Mouse (Mus musculus): ENCODE measurements around the gene Ttll9. TPM values are rescaled to one million over a fixed set of nuclear protein-coding genes. Genes with fewer than 3 reads are reported as not detected.

The Ttll9 gene
- total RNA-seq (2021) = not detected
- long read RNA-seq, experiment 1 = 0 reads
- long read RNA-seq, experiment 2 = 0 reads

GRCm38 (mm10) chr2:152962091-152962793 is at the start of gene Ttll9:
Gene Ttll9, plus strand, starts transcription at chr2:152962485.
- DNase-seq = peak; percentile 56

DNA sequence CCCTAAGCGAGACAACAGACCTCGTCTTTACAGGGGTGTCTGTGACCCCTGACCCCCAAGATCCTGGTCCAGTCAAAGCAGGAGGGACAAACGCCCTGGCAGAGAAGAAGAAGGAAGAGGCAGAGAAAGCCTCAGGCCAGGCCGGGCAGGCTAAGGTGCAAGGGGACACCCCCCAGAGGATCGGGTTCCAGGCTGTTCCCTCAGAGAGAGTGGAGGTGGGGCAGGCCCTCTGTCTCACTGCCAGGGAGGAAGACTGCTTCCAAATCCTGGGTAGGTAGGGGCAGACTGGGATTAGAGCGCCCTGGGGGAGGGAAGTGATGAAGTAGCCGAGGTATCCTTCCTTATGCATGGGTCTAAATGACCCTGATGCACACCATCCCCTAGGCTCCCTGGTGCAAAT is 48.8 kb upstream of the Ttll9 start:
- peak; percentile 81 for DNase-seq

DNA sequence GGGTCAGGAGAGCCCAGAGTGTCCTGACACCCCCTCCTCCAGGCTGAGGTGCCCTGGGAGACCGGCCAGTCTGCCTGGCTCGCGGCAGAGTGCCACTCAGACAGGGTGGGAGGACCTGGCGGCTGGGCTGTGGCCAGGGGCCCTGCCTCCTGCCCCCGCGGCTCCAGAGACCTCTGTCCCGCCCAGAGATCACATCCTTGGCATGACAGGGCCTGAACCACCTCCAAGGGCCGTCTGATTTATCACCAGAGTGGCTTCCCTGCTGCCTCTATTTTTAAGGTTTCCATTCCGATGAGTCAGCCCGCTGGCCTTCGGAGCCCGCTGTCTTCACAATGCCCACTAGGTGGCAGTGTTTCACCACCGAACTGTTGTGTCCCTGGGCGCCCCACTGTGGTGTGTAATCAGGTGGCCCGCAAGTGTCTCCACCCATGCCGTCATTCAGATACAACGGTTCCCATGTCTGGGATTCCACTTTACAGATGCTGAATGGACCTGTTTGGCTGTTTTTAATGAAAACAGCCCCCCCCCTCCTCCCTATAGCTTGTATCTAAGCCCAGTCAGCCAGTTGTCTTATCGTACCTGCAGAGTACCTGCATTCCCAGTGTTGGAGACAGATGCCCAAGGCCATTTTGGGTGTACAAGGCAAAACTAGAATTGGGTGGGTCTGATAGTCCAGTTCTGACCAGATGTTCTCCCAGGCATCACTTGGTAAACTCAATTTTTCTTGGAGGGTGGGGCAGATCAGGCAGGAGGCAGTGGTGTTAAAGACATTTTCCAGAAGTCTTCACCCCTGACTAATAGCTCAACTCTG is 47.8 kb upstream of the Ttll9 start:
- DNase-seq = peak; percentile 93

- DNase-seq = no peak
Observed at GRCm38 (mm10) chr2:152915453-152915852, 46.8 kb upstream of the Ttll9 start.

GRCm38 (mm10) chr2:152916111-152916510 is 46.2 kb upstream of the Ttll9 start:
- no peak for DNase-seq

GRCm38 (mm10) chr2:152917671-152918070 is 44.6 kb upstream of the Ttll9 start:
- no peak for DNase-seq

GRCm38 (mm10) chr2:152922376-152922775 is 39.9 kb upstream of the Ttll9 start:
- DNase-seq = peak; percentile 33

DNA sequence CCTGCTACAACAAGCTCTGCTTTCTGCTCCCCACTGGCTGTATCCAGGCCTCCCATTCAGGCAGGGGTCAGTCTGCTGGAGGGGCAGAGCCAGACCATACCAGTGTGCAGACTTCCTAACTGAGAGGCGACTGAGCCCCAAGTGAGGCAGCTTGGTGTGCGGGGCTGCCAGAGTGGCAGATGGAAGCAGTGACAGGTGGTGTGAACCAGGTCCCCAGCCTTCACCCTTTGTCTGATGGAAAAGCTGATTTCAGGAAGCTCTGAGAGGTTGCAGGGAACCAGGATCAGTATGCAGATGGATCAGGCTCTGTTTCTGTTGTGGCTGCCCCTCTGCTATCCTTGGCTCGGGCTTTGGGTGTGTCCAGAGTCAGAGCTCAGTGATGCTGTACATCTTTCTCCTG is 38.7 kb upstream of the Ttll9 start:
- no peak for DNase-seq

- DNase-seq = no peak
Observed at GRCm38 (mm10) chr2:152924128-152924527, 38.2 kb upstream of the Ttll9 start.

DNA sequence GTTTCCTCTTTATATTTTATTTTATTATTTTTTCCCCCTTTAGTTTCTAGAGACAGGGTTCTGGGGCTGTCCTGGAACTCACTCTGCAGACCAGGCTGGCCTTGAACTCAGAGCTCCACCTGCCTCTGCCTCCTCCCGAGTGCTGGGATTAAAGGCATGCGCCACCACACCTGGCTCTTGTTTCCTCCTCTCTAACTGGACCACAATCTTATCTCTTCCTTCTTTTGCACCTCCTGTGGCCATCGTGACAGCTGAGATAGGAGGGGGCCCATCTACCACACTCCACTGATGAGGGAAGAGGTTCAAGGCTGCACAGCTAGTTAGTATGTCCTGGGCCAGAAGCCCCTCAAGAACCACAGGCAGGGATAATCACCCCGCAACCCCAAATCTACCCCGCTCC is 37.7 kb upstream of the Ttll9 start:
- DNase-seq = no peak

DNA sequence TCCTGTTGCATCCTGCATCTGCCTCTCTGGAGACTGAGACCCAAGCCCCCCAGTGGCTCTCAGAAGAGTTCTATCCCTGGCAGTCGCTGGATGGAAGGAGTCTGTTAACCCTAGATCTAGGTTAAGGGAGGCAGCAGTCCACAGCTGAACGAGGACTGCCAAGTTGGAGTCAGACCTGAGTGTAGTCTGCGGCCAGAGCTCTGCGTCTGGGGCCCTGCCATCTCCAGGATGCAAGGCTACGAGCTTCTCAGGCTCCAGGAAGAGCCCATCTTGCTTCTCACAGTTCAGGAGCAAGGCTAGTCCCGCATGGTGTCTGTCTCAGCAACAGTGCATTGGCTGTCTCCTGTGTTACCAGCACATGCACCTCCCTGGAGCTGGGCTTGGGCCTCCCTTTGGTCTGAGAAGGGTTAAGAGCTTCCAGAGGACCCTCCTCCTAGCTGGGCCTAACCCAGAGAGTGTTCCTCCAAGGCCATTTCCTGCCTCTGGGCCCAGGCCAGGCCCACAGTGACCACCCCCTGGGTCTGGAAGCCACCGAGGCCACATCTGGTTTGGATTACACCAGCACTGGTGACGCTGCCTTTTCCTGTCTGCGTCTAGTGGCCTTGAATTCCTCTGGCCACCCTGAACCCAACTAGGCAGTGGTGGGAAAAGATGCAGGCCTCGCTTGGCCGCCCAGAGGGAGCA is 37.0 kb upstream of the Ttll9 start:
- DNase-seq = peak; percentile 88

GRCm38 (mm10) chr2:152926896-152927295 is 35.4 kb upstream of the Ttll9 start:
- no peak for DNase-seq

GRCm38 (mm10) chr2:152927371-152927770 is 34.9 kb upstream of the Ttll9 start:
- DNase-seq = no peak

DNA sequence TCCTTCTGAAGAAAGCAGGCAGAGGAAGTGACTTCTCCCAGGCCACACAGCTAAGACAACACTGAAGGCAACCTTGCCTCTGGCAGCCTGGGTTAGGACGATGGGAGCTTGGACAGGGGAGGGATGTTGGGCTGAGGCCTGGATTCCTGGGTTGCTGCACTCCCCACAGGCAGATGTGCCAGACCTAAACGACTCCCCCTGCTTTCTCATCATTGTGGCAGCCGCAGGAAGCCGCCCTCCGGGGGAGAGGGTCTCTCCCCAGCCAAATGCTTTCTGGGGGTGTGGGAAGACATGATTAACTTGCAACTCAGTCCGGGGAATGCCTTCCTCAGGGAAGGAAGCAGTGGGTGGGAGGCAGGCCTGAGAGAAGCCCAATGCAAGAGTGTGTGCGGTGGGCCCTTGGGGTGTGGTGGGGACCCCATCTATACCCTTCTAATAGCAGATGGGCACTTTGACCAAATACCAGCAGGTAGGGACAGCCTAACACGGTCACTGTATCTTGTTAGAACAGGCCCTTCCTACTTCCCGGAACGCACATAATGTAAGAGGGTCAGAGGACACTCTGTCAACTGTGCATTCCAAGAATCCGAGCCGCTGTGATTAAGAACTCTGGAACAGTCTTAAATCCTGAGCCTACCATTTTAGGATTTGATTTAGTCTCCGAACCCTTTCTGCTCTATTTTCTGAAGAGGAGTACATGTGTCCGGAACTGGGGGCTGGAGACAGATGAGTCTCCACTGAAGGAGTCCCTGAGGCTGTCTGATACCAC is 33.9 kb upstream of the Ttll9 start:
- DNase-seq = peak; percentile 40

DNA sequence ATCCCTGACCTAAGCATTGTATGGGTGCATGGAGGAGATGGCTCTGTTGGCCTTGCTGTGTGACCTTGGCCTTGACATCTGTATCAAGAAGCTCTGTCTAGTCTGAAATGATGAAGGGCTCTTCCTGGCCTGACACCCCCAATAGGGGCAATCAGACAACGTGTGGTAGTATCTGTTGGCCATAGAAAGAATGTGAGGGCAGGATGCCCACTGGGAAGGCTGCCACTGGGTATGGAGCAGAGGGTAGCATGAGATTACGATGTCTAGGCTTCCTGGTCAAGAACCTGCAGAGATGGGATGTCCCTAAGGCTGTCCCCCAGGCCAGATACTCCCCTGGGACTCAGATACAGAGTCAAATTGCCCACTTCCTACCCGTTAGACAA is 33.3 kb upstream of the Ttll9 start:
- no peak for DNase-seq

- peak; percentile 76 for DNase-seq
Observed at GRCm38 (mm10) chr2:152930276-152930675, 32.0 kb upstream of the Ttll9 start.

GRCm38 (mm10) chr2:152931456-152932160 is 30.7 kb upstream of the Ttll9 start:
- DNase-seq = no peak

- peak; percentile 70 for DNase-seq
Observed at GRCm38 (mm10) chr2:152933048-152933447, 29.2 kb upstream of the Ttll9 start, which contains the start of gene Foxs1. Gene Foxs1, minus strand, starts transcription at chr2:152933208.

- DNase-seq = peak; percentile 64
Observed at GRCm38 (mm10) chr2:152933614-152934013, 28.7 kb upstream of the Ttll9 start.

- DNase-seq = no peak
Observed at GRCm38 (mm10) chr2:152939846-152940245, 22.4 kb upstream of the Ttll9 start.

DNA sequence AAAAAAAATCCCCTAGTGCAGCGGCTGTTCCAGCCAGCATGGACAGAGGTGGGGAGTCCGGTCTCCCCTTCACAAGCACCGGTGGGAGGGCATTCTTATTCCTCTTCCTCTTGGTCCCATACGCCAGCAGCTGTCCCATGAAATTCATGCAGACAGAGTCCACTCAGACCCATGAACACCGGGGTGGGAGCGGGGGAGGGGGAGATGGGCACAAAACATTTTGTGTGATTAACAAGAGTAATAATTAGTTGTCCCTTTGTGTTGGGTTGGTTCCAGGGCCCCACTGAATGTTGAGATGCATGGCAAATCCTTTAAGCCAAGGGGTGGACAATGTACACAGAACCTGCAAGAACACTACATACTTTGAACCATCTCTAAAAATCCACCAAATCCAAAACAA is 21.2 kb upstream of the Ttll9 start:
- no peak for DNase-seq
